Mouse (Mus musculus): Measurements from ENCODE around the gene Spsb3. TPM values are rescaled to one million over a fixed set of nuclear protein-coding genes. Genes with fewer than 3 reads are reported as not detected.

The Spsb3 gene
- total RNA-seq, 2 experiments from 2014 or later: 27.8 to 31.5 TPM

GRCm38 (mm10) chr17:24873695-24874404, 12.6 kb upstream of the Spsb3 start:
- DNase-seq: no peak

- no peak for DNase-seq
These were observed 12.1 kb upstream of the Spsb3 start for GRCm38 (mm10) chr17:24874405-24874745.

GRCm38 (mm10) chr17:24874989-24875388, 11.5 kb upstream of the Spsb3 start:
- DNase-seq: no peak

GRCm38 (mm10) chr17:24877336-24878116, 8.9 kb upstream of the Spsb3 start:
- DNase-seq: peak; percentile 55

GRCm38 (mm10) chr17:24878117-24878397, 8.4 kb upstream of the Spsb3 start:
- peak; percentile 71 for DNase-seq

GRCm38 (mm10) chr17:24878531-24878930, 7.9 kb upstream of the Spsb3 start:
- no peak for DNase-seq

GRCm38 (mm10) chr17:24881738-24882440, 4.6 kb upstream of the Spsb3 start:
- DNase-seq: no peak

- no peak for DNase-seq
These were observed 2.1 kb upstream of the Spsb3 start for GRCm38 (mm10) chr17:24884391-24884790.

GRCm38 (mm10) chr17:24885356-24886133, 898 bp upstream of the Spsb3 start:
- DNase-seq: no peak

- no peak for DNase-seq
These were observed 459 bp downstream of the Spsb3 start for GRCm38 (mm10) chr17:24886932-24887271.

- DNase-seq: no peak
These were observed 1.0 kb downstream of the Spsb3 start for GRCm38 (mm10) chr17:24887291-24888080.

GRCm38 (mm10) chr17:24888862-24889261, 2.4 kb downstream of the Spsb3 start:
- no peak for DNase-seq

GRCm38 (mm10) chr17:24890151-24891092, 4.0 kb downstream of the Spsb3 start:
- DNase-seq: no peak

GRCm38 (mm10) chr17:24891321-24891720, 4.9 kb downstream of the Spsb3 start:
- no peak for DNase-seq

GRCm38 (mm10) chr17:24892785-24893184, 6.3 kb downstream of the Spsb3 start:
- no peak for DNase-seq

GRCm38 (mm10) chr17:24893276-24893675, 6.8 kb downstream of the Spsb3 start:
- DNase-seq: no peak

- no peak for DNase-seq
These were observed 7.9 kb downstream of the Spsb3 start for GRCm38 (mm10) chr17:24894061-24894994.

GRCm38 (mm10) chr17:24894995-24895547, 8.6 kb downstream of the Spsb3 start, which contains the start of the genes Eme2 and Mrps34:
TSS of gene Eme2 (minus strand) at chr17:24895087.
TSS of gene Mrps34 (plus strand) at chr17:24895116.
- peak; percentile 78 for DNase-seq

Data from gastrocnemius, postnatal 25 days (tissue).